Mouse (Mus musculus) layer of hippocampus, adult 8-10 months (tissue): ENCODE results near the gene Lst1. TPM values are rescaled to one million over a fixed set of nuclear protein-coding genes. Genes with fewer than 3 reads are reported as not detected.

Experiments used
- microRNA-seq, 2 experiments: library from miRNA; unstranded; fragments of <30 nt; microRNA quantifications; one replicate each; pipeline ENCODE4 v1.2.0; 2022
- total RNA-seq, 4 experiments: library from RNA; stranded (reverse); gene quantifications; 2 replicates each; pipeline ENCODE4 v1.2.4; 2022

Lst1 gene
- total RNA-seq, 4 experiments from 2014 or later = 5.0 to 13.2 (median 7.1) TPM

Small RNAs within 50 kb of the gene (microRNA-seq; reads per million reads assigned to microRNA genes)
- 0 reads per million in 2 experiments for gene Mir6973a
- 0 to 0.51 reads per million in 2 experiments for gene Mir6974

Other genes starting within 250 kb of the Lst1 start
- 10 to 100 TPM; 13.2 to 31.7 (median 24.2) TPM for gene Hspa1b, start 229.2 kb downstream of the Lst1 start, total RNA-seq
- not detected for gene Gm20481, start 218.5 kb downstream of the Lst1 start, total RNA-seq
- gene Hspa1a, start 216.3 kb downstream of the Lst1 start, total RNA-seq = 10 to 100 TPM; 14.3 to 24.2 (median 19.4) TPM
- under 1 TPM; 0.23 to 0.45 (median 0.31) TPM for gene Hspa1l, start 215.7 kb downstream of the Lst1 start, total RNA-seq
- gene Lsm2, start 206.6 kb downstream of the Lst1 start, total RNA-seq = 10 to 100 TPM; 13.1 to 19.1 (median 16.9) TPM
- 10 to 100 TPM; 49.9 to 58.8 (median 51.3) TPM for gene Vars, start 187.5 kb downstream of the Lst1 start, total RNA-seq
- under 1 TPM; 0.14 to 0.90 (median 0.56) TPM for gene Vwa7, start 171.9 kb downstream of the Lst1 start, total RNA-seq
- gene Sapcd1, start 160.4 kb downstream of the Lst1 start, total RNA-seq = under 1 TPM in 2 of 4 experiments, not detected in 2; 0.76 to 0.95 TPM
- 1 to 10 TPM; 1.1 to 2.1 (median 1.4) TPM for gene Msh5, start 141.7 kb downstream of the Lst1 start, total RNA-seq
- 10 to 100 TPM in 2 of 4 experiments, 1 to 10 TPM in 2; 9.2 to 27.8 (median 15.9) TPM for gene Clic1, start 138.5 kb downstream of the Lst1 start, total RNA-seq
- 10 to 100 TPM in 3 of 4 experiments, 1 to 10 TPM in 1; 8.8 to 20.3 (median 14.9) TPM for gene Ddah2, start 129.4 kb downstream of the Lst1 start, total RNA-seq
- gene Ly6g6c, start 123.1 kb downstream of the Lst1 start, total RNA-seq = not detected
- under 1 TPM in 1 of 4 experiments, not detected in 3; 0.48 TPM for gene Mpig6b, start 122.3 kb downstream of the Lst1 start, total RNA-seq
- gene Ly6g6e, start 111.5 kb downstream of the Lst1 start, total RNA-seq = 1 to 10 TPM; 4.6 to 7.1 (median 5.6) TPM
- gene Ly6g6d, start 110.4 kb downstream of the Lst1 start, total RNA-seq = 1 to 10 TPM; 1.4 to 2.9 (median 2.2) TPM
- 1 to 10 TPM in 1 of 4 experiments, under 1 TPM in 2, not detected in 1; 0.41 to 1.0 (median 0.89) TPM for gene Ly6g6f, start 102.8 kb downstream of the Lst1 start, total RNA-seq
- gene Abhd16a, start 99.2 kb downstream of the Lst1 start, total RNA-seq = 100 to 1,000 TPM in 3 of 4 experiments, 10 to 100 TPM in 1; 96.2 to 115 (median 106) TPM
- gene Ly6g5c, start 80.2 kb downstream of the Lst1 start, total RNA-seq = not detected
- under 1 TPM; 0.27 to 0.83 (median 0.63) TPM for gene Ly6g5b, start 73.0 kb downstream of the Lst1 start, total RNA-seq
- gene Gpank1, start 67.0 kb downstream of the Lst1 start, total RNA-seq = 10 to 100 TPM; 17.6 to 19.2 (median 18.0) TPM
- 100 to 1,000 TPM; 176 to 194 (median 189) TPM for gene Csnk2b, start 66.4 kb downstream of the Lst1 start, total RNA-seq
- gene D17H6S53E, start 62.1 kb downstream of the Lst1 start, total RNA-seq = 10 to 100 TPM; 27.6 to 31.6 (median 30.9) TPM
- gene Apom, start 56.4 kb downstream of the Lst1 start, total RNA-seq = not detected
- gene Bag6, start 53.3 kb downstream of the Lst1 start, total RNA-seq = 100 to 1,000 TPM; 291 to 311 (median 298) TPM
- gene Prrc2a, start 23.5 kb downstream of the Lst1 start, total RNA-seq = 100 to 1,000 TPM; 302 to 328 (median 308) TPM
- gene Aif1, start 12.4 kb downstream of the Lst1 start, total RNA-seq = 10 to 100 TPM in 2 of 4 experiments, 1 to 10 TPM in 2; 6.3 to 45.4 (median 25.7) TPM
- gene Ltb, start 6.0 kb upstream of the Lst1 start, total RNA-seq = 1 to 10 TPM in 1 of 4 experiments, under 1 TPM in 3; 0.53 to 1.4 (median 0.71) TPM
- under 1 TPM in 1 of 4 experiments, not detected in 3; 0.29 TPM for gene Tnf, start 13.6 kb upstream of the Lst1 start, total RNA-seq
- under 1 TPM; 0.32 to 0.89 (median 0.67) TPM for gene Lta, start 16.9 kb upstream of the Lst1 start, total RNA-seq
- gene Gm16181, start 32.4 kb upstream of the Lst1 start, total RNA-seq = not detected
- 100 to 1,000 TPM; 592 to 630 (median 612) TPM for gene Atp6v1g2, start 45.2 kb upstream of the Lst1 start, total RNA-seq
- 10 to 100 TPM; 12.9 to 16.4 (median 14.9) TPM for gene Nfkbil1, start 47.4 kb upstream of the Lst1 start, total RNA-seq
- gene Ddx39b, start 53.3 kb upstream of the Lst1 start, total RNA-seq = 100 to 1,000 TPM; 216 to 231 (median 222) TPM
- 100 to 1,000 TPM in 2 of 4 experiments, 10 to 100 TPM in 2; 23.2 to 135 (median 64.4) TPM for gene H2-D1, start 74.3 kb upstream of the Lst1 start, total RNA-seq
- gene H2-Q1, start 132.0 kb upstream of the Lst1 start, total RNA-seq = 1 to 10 TPM in 2 of 4 experiments, under 1 TPM in 2; 0.85 to 2.5 (median 1.2) TPM
- gene H2-Q2, start 153.8 kb upstream of the Lst1 start, total RNA-seq = 1 to 10 TPM in 1 of 4 experiments, under 1 TPM in 2, not detected in 1; 0.64 to 2.6 (median 0.81) TPM
- gene H2-Q4, start 191.2 kb upstream of the Lst1 start, total RNA-seq = 10 to 100 TPM in 2 of 4 experiments, 1 to 10 TPM in 2; 2.5 to 10.6 (median 6.7) TPM
- gene H2-Q6, start 236.4 kb upstream of the Lst1 start, total RNA-seq = 1 to 10 TPM in 2 of 4 experiments, under 1 TPM in 2; 0.47 to 2.4 (median 1.3) TPM